Mouse (Mus musculus): Measurements from ENCODE around the gene Arsb.

GRCm38 (mm10) chr13:93992342-93992882, 221.0 kb downstream of the Arsb start:
- no peak for TF ChIP-seq CTCF (IDR thresholded peaks at IDR 0.05; ENCODE audit: low read depth)
- TF ChIP-seq EP300 (optimal IDR thresholded peaks at IDR 0.05) = no peak

Data from stomach, postnatal 0 days (tissue).